Mouse (Mus musculus) gonadal fat pad, adult 2 months (tissue): Measurements from ENCODE around the gene Wdr13. TPM values are rescaled to one million over a fixed set of nuclear protein-coding genes. Genes with fewer than 3 reads are reported as not detected.

Experiments
- DNase-seq: peaks from one replicate; pipeline ENCODE4 v3.0.0-alpha.2; 2012; ENCODE audit warnings: low read depth
- polyA plus RNA-seq: library from polyadenylated mRNA; depleted of rRNA; stranded (reverse); fragments of >200 nt; gene quantifications from 2 replicates; pipeline ENCODE4 v1.2.3, GENCODE M21; 2012; rRNA removed

Wdr13 gene
- 93.8 and 104 TPM in 2 replicates for polyA plus RNA-seq

DNA sequence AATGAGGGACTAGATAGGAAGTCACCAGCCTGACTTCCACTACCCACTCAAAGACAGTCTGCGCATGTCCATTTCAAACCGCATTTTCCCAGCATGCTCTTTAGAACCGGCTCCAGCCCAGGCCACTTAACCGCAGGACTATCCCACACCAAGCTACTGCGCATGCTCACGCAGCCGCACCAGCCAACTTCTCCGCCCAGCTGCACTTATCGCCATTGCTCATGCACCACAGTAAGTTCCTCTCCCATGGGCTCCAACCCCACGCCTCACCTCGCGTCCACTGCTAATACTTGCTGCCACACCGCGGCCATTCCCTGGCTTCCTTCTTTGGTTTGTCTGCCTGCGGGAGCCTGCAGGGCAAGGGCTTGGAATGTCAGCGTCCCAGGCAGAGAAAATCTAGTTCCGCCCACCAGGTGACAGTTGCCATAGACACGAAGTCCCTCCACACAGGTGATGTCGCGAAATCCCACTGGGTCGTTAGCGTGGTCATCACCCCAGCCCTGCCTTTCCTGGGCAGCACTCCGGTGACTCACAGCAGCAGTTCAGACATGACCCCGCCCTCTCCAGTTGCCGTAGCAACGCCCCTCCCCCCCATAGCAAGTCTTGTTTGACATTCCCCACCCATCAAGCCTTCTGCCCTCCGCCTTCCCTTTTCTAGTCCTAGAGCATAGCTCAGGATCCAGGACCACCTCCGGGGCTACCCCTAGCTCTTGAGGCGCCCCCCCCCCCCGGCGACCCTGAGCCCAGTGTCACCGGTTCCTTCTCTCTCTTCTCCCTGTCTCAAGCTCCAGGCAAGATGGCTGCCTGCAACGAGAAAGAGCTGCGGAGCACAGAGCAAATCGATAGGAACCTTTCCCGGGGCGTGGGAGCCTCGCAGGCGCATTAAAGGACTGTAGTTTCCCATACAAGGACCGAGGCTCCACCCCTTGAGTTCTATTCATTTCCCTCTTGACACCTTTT, at the start of gene Wdr13:
Gene Wdr13 (minus strand): TSS at position 876 of the 960 bp plus-strand sequence.
- peak; percentile 44 for DNase-seq

DNA sequence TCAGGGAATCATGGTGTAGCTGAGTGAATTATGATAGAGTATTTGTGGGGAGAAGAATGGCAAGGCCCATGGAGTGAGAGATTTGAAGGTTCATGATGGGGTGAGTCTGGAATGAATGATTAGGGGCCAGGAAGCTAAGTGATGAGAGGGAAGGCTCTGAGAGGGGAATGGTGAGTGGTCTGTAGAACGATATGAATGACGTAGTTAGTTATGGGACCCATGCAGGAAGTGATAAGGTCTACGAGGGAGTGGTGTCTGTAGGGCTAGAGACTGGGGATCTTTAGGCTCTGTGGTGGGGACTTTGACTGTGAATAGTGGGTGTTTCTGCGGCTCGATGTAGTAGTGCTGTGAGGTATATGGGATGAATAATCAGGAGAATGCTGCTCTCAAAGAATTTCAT, 47.0 kb upstream of the Wdr13 start:
- no peak for DNase-seq

DNA sequence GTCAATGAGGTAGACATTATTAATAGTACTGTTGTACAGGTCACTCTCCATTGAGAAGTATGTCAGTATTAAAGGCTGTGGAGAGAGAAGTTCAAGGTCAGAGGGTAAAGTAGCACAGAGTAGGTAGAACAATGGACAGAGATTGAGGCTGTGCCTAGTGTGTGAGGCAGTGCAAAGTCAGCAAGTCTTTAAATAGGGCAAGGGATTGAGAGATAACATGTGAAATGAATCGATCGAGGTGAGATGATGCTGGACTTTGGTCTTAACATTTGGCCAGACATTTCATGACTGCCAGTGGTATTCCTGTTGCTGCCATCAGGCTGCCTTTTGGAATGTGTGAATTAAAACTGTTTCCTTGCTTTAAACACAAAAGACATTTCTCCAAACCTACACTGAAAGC, 46.2 kb upstream of the Wdr13 start:
- no peak for DNase-seq

DNA sequence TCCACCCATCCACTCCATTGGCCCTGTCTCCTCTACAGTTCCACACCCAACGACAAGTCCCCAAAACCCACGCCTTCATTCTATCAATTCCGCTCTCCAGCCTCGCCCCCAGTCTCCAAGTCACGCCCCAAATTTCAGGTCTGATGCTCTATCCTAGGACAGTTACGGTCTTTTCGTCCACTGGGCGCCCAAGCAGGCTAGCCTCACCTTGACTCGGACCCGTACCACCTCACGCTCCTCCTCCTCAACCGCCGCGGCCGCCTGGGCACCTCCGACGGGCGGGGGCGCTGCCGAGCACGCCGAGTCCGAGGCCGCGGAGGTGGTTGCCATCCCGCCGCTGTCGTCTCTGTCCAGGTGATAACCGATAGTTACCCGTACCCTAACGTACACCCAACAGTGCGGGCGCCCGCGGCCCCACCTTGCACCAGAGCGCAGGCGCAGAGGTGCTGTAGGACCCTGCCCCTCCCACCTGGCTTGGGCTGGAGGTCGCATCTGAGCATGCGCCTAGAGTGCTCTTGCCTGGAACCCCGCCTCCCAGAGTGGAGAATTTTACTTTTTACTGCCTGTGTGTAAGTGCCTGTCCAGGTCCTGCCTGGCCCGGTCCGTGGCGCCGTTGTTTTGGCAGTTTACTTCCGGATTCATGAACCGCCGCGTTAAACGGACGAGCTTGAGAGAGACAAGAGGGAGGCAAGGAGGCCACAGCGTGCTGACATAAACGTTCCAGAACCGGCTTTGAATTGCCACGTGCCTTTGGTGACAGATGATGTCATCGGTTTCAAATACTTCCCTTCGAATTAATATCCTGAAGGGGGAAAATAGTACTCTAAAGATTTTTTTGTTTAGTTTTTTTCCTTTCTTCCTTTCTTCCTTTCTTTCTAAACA, 43.1 kb upstream of the Wdr13 start, which contains the start of gene Tbc1d25:
Gene Tbc1d25 (minus strand): TSS at position 678 of the 882 bp plus-strand sequence.
- no peak for DNase-seq

DNA sequence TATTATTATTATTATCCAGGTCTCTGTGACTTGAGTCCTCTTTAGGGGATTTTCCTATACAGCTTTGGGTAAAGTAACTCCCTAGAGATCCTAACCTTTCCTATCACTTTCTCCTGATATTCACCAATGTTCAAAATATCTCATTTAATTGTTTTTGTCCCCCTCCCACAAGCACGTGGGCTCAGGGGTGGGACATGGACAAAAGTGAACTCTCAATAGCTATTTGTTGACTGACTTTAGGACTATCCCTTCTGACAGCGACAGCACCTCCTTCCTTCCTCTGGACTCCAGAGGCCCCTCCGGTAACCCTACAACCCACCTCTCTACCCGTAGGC, 42.4 kb upstream of the Wdr13 start:
- no peak for DNase-seq

DNA sequence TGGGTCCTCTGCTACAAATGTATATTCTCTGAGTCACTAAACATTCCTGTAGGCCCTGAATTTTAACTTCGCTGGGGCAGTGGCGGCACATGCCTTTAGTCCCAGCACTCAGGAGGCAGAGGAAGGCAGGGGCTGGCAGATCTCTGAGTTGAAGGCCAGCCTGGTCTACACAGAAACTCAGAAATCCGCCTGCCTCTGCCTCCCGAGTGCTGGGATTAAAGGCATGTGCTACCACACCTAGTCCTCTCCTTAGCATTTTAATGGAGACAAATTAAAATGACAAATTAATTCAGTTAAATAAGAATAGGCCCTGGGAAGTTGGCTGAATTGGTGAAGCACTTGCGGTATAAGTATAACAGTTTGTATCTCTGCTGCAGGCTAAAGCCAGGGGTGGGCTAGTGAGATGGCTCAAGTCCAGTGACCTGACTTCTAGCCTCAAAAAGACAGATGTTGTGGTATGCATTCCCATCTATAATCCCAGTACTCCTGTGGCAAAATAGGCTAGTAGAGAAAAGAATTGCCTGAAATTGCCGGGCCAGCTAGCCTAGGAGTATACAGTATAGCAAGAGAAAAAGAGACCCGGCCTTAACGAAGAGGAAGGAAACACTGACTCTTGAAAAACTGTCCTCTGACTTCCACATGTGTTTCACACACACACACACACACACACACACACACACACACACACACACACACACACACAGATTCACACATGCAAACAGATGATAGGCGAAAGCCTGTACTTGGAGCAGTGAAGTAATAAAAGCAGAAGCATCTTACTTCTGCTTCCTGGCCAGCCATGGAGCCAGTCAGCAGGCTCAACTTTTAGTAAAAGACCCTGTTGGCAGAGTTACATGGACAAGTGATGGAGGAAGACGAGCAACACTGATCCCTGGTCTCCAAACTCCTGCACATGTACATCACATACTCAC, 35.3 kb upstream of the Wdr13 start:
- no peak for DNase-seq

DNA sequence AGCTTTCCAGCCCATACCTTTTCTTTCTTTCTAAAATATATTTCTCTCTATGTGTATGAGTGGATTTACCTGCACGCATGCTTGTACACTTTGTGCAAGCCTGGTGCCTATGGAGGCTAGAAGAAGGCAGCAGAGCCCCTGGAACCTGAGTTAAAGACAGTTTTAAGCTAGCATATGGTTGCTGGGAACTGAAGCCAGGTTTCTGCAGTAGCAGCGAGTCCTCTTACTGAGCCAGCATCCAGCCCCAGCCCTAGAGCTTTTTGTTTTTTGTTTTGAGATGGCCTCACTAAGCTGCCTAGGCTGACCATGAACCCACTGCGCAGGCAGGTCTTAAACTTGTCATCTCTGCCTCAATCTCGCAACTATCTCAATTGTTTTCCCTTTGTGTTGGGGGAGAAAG, 31.8 kb upstream of the Wdr13 start:
- DNase-seq, result no peak

DNA sequence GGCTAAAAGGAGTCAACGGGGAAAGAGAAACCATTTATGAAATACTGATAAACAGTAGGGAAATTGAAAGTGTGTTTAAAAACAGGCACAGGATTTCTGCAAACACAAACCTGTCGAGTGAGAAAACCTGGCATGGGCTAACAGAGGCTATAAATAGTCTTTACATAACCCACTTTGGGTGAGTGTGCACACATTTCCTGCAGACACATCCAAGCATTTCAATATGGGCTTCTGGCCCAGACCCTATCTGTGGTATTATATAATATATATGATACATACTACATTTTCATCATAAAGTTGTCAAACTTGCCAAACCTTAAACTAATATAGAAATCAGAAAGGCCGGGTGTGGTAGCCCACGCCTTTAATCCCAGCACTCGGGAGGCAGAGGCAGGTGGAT, 30.4 kb upstream of the Wdr13 start:
- DNase-seq, result no peak

DNA sequence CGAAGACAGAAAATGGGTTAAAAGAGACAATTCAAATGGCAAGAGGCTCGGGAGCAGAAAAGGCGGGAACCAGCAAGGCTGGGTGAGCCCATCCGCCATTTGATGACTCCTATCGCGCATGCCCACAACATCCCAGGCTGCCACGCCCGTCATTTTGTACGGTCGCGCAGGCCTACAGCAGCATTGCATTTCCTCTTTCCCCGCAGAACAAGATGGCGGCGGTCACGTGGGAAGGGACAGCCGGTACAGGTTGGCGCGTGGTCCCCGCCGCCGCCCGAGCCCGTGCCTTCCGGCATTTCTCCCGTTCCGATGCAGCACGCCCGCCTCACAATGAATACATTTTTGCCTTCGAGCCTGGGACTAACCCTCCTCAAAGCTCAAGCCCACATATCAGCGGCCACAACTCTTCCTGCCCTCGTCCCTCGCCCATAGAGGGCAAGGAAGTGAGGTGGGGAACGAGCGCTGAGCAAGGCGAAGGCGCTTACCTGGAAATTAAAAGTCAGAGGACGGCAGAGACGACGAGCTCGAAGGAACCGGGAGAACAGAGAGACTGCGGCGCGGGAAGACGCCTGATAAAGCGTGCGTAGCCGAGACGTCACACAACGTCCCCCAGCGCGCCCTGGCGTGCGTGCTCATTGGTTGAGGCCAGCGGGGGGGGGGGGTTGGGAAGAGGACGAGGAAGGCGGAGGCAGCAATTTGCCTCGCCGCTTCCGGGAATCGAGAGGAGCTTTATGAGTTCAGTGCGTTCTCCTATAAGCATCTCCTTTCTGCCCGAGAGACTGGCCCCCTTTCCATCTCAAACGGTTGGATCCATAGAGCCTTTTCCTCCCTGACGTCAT, 12.7 kb upstream of the Wdr13 start, which contains the start of gene Rbm3:
Gene Rbm3 (minus strand): TSS at position 728 of the 839 bp plus-strand sequence.
- DNase-seq, result peak; percentile 10

DNA sequence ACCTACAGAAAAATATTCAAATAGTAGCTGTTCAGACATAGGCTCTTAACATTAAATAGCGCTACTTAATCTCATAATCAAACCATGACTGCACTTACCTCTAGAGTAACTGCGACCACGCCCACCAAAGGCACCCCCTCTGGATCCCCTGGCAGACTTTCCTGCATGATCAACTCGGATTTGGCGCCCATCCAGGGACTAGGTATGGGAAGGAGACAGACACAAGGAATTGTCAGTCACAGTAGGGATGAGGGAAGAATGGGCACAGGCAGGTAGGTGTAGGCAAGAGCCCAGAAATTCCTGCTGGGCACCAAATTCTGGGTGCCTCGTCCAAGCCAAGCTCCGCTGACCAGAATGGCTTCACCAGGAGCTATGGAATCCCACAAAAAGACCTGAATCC, 11.1 kb upstream of the Wdr13 start:
- DNase-seq, result no peak

DNA sequence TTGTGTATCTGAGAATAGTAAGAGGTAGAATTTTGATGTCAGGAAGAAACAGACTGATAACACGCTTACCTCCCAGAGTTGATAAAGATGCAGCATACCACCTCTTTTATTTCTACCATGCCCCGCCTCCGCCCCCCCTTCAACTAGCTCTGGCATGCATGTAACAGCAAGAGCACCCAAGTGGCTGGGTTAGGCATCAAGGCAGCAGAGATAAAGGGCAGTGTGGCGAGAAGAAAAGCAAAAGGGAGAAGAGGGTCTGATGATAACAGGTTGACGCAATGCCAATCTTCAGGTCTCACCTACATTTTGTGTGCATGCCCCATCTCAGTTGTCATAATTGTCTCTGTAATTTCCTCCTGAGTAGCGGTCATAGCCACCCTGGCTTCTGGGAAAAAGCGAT, 10.3 kb upstream of the Wdr13 start:
- no peak for DNase-seq

DNA sequence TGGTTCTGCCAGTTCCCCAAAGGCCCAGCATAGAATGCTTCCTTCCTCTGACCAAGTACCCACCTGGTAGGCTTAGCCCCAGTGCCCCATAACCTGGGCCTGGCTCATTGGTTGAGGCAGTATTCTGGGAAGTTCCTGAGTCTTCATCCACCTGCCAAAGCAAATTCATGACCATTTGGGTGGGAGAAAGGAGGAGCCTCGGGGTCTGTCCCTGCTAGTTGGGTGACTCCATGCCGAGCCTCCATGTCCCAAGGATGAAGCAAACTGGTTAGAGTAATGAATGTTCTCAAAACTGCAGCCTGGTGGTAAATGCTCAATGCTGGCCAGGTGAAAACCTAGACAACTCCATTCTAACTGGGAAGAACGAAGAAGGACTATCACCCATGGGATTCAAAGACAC, 8.4 kb upstream of the Wdr13 start:
- DNase-seq, result no peak

DNA sequence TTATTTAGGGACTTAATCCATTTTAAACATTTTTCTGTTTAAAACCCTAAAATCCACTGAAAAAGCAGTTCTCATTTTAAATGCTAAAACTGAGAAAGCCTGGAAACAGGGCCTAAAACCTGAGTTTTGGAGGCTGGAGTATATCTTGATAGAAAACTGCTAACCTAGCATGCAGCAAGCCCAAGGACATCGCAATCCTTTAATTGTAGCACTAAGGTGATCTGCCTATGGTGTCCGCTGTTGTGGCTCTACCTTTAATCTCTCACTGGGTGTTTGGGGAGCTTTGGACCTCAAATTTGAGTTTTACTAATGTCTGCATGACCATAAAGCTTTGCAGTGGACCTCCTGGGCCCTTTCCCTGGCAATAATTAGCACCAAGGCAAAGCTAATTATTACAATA, 7.8 kb upstream of the Wdr13 start:
- no peak for DNase-seq

DNA sequence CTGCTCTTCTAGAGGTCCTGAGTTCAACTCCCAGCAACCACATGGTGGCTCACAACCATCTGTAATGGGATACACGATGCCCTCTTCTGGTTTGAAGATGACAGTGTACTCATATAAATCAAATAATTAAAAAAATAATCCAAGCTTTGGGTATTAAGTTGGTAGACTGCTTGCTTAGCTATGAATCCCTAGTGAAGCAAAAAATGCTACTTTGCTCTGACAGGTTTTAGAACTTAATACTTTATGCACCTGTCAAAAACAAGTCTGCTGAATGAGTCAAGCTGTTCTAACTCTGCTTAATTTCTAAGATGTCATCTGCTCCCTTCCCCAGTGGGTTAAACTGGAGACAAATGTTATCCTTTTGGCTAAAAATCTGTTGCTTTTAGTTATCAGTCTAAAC, 6.8 kb upstream of the Wdr13 start:
- DNase-seq, result no peak

DNA sequence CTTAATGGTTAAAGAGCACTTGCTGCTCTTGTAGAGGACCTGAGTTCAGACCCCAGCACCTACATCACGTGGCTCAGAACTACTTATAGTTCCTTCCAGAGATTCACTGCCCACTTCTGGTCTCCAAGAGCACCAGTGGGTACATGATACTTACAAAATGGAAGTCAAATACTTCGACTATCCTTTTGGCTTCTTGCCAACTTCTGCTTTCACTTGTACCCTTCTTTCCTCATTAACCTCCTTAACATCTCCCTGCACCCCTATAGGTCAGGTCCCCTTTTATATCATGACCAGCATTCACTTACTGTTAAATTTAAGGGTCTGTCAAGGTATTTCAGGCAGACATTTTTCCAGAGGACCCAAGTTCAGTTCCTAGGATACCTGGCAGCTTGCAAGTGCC, 3.2 kb upstream of the Wdr13 start:
- DNase-seq, result no peak

DNA sequence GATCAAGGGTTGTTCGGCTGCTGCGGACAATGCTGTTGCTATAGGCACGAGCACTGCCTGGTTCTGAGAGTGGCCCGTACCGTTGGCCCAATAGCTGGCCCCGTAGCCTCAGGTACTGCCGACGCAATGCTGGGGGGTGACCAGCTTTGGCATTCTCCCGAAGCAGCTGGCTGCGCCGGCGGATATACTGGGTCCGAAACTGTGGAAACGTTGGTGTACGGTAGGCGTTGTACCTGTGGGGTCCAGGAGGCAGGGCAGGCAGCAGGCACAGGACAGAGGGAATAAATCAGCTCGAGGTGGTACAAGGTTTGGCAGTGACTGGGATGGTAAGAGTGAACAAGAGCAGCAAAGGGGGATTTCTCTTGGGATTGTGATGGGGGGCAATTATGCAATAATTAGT, 1.3 kb downstream of the Wdr13 start:
- DNase-seq, result no peak

DNA sequence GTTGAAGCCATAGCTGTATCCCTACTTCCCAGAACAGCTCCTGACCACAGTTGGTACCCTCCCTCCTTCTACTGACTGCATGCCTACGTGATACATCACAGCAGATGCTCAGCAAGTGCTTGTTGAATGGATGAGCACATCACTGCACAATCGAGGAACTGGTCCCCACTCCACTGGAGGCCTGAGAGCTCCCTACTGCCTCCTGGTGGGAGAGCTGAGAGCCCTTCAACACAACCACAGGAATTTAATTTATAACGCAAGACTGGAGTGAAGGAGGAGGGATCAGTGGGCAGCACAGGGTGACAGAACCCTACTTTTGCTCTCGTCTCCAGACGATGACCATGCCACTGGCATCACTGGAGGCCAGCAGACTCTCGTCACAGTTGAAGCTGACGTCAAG, 7.5 kb downstream of the Wdr13 start:
- no peak for DNase-seq

DNA sequence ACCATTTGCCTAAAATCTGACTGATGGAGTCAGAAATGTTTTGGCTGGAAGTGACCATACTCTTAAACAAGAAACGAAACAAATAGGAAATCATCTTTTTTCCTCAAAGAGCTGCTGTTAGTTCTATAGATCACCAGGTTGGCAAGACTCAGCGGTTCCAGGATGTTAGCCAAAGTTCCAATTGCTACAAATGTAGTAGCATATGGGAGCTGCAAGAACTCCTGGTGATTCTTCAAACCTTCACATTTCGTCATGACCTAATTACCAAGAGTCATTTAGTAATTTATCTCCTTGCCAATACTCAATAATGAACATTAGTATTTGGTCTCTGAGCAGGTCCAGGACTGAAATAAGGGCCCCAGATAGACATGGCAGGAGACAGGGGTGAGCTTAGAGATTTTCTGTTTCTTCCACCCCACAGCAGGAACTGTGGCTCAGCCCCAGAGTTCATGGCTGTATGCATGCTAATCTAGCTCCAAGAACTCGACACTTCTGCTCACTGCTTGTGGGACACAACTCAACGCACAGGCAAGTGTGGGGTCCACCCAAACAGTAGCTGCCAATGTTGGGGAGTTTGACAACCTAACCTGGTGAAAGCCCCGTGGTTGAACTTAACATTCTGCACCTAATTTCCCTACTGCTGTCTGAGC, 8.7 kb downstream of the Wdr13 start:
- no peak for DNase-seq

DNA sequence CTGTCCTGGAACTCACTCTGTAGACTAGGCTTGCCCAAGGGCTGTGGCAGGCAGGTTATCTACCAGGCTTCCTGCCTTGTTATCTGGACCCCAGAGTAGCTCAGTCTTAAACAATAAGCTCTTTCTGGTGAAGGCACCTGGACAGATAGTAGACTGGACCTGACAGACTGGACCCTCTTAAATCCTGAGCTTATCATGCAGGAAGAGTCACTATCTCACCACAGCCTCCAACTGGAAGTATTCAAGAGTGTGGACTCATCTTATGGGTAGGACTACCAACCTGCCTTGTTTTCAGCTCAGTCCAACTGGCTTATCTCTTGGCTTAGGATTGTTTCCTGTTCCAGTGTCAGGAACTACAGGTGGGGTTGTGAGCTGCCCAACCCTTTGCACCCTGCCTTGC, 15.4 kb downstream of the Wdr13 start:
- DNase-seq, result no peak

DNA sequence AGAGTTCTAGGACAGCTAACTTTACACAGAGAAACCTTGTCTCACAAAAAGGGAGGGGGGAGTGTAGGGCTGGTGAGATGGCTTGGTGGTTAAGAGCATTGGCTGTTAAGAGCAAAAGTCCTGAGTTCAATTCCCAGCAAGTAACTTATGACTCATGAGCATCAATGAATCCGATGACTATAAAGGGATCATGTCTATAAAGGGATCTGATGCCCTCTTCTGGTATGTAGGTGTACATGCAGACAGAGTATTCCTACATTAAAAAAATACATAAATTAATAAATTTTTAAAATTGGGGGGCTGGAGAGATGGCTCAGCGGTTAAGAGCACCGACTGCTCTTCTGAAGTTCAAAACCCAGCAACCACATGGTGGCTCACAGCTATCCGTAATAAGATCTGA, 17.4 kb downstream of the Wdr13 start:
- no peak for DNase-seq
